25 mouse cellular contexts compared by ENCODE assay signal in genomic region chr3:75277455-75277854, GRCm38 (mm10). TPM values are rescaled to one million over a fixed set of nuclear protein-coding genes. Genes with fewer than 3 reads are reported as not detected.
"Had no signal": no experiment of that assay in that cellular context is flagged by ENCODE, and none has a peak within 500 bp of the region (broad histone marks: within the 10 kb centered on the region; RNA-seq: fewer than 3 reads in every experiment).

No protein-coding gene starts in this region.

- H3K36me3 ChIP-seq: liver, embryonic 13.5 days; liver, embryonic 15.5 days; lung, embryonic 15.5 days; midbrain, embryonic 10.5 days; midbrain, embryonic 12.5 days; neural tube, embryonic 12.5 days; stomach, embryonic 15.5 days had no signal

- H3K27ac ChIP-seq: liver, embryonic 13.5 days; liver, embryonic 15.5 days; lung, embryonic 15.5 days; midbrain, embryonic 10.5 days; midbrain, embryonic 12.5 days; neural tube, embryonic 12.5 days; stomach, embryonic 15.5 days; stomach, postnatal 0 days had no signal

- H3K27me3 ChIP-seq: liver, embryonic 13.5 days; liver, embryonic 15.5 days; lung, embryonic 15.5 days; midbrain, embryonic 12.5 days; neural tube, embryonic 12.5 days; stomach, embryonic 15.5 days had no signal

- H3K9me3 ChIP-seq: liver, embryonic 13.5 days; liver, embryonic 15.5 days; lung, embryonic 15.5 days; midbrain, embryonic 10.5 days; midbrain, embryonic 12.5 days; neural tube, embryonic 12.5 days; stomach, embryonic 15.5 days had no signal

- H3K4me2 ChIP-seq: liver, embryonic 13.5 days; liver, embryonic 15.5 days; lung, embryonic 15.5 days; midbrain, embryonic 12.5 days; neural tube, embryonic 12.5 days; stomach, embryonic 15.5 days had no signal

- DNase-seq: liver, embryonic 13.5 days; liver, postnatal 0 days; lung, adult 2 months; lung, postnatal 4 days; midbrain, embryonic 14.5 days; right cerebral cortex, postnatal 14 days; right cerebral cortex, postnatal 4 days; spleen, adult 18-20 months; thymus, adult 2 months; thymus, postnatal 25 days; thymus, postnatal 4 days had no signal

- H3K4me3 ChIP-seq: liver, embryonic 13.5 days; liver, embryonic 15.5 days; lung, embryonic 15.5 days; midbrain, embryonic 10.5 days; midbrain, embryonic 12.5 days; neural tube, embryonic 12.5 days; stomach, embryonic 15.5 days had no signal

- ATAC-seq: liver, postnatal 0 days; lung, postnatal 0 days had no signal

- H3K9ac ChIP-seq: liver, embryonic 13.5 days; liver, embryonic 15.5 days; liver, postnatal 0 days; lung, embryonic 15.5 days; midbrain, embryonic 12.5 days; neural tube, embryonic 12.5 days; stomach, embryonic 15.5 days had no signal

- H3K4me1 ChIP-seq: liver, embryonic 13.5 days; liver, embryonic 15.5 days; lung, embryonic 15.5 days; midbrain, embryonic 12.5 days; neural tube, embryonic 12.5 days; stomach, embryonic 15.5 days had no signal

RNA-seq across cellular contexts. Expression of gene Serpini2, which starts 7.6 kb away (rescaled TPM):
- total RNA-seq: megakaryocyte-erythroid progenitor cell, adult 5-6 weeks; midbrain, postnatal 0 days; monocyte, adult 5-6 weeks had no signal
- polyA plus RNA-seq: liver, embryonic 13.5 days; liver, embryonic 15.5 days; liver, postnatal 0 days; lung, adult 2 months; lung, embryonic 15.5 days; lung, postnatal 0 days; midbrain, embryonic 10.5 days; midbrain, embryonic 12.5 days; midbrain, embryonic 14.5 days; midbrain, postnatal 0 days; neural tube, embryonic 12.5 days; neural tube, embryonic 14.5 days; small intestine, adult 2 months; thymus, adult 2 months; urinary bladder, adult 2 months had no signal
